Mouse (Mus musculus) gastrocnemius, postnatal 25 days (tissue): ENCODE results near the gene Cxcr4. TPM values are rescaled to one million over a fixed set of nuclear protein-coding genes. Genes with fewer than 3 reads are reported as not detected.

ENCODE experiments used
- DNase-seq: peaks from one replicate; pipeline ENCODE4 v3.0.0; 2022
- long read RNA-seq, 2 experiments: library from polyadenylated mRNA; stranded (forward); transcript quantifications; one replicate each; pipeline ENCODE4 v2.0.0; 2021
- total RNA-seq, 2 experiments: library from RNA; stranded (reverse); gene quantifications; 1 replicate in 1 of 2; 2 replicates in 1 of 2; pipeline ENCODE4 v1.2.3; 2021

Cxcr4 gene
- 1 to 10 TPM; 3.1 to 4.5 TPM for total RNA-seq
- long read RNA-seq, experiment 1: 0 reads
- long read RNA-seq, experiment 2: 0 reads

DNA sequence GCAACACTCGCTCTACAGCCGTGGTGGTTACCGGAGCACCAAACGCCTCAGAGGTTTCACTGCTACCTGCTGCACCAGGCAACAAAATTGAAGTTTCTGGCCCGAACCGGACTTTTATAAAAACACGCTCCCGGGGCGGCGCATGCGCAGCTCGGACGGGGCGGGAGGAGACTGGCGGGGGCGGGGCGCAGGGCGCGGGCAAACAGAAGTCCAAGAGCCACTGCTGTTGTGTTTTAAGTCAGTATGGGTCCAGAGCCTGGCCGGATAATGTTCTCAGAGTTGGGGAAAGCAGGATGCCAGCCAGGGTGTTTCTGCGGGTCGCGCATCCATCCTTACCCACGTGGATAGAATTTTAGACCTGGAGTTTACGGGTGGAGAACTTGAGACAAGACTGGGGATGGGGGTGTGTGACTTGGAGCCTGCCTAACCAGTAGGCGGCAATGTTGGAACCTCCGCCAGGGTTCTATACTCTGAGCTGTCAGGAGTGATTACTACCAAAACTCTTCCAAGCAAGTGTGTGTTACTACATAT lies at the start of gene Cxcr4:
Cxcr4 (minus strand) TSS at position 83 of the 531 bp plus-strand sequence.
- DNase-seq: peak; percentile 81

- no peak for DNase-seq
These were observed 47.6 kb upstream of the Cxcr4 start for GRCm38 (mm10) chr1:128639707-128640107.

DNA sequence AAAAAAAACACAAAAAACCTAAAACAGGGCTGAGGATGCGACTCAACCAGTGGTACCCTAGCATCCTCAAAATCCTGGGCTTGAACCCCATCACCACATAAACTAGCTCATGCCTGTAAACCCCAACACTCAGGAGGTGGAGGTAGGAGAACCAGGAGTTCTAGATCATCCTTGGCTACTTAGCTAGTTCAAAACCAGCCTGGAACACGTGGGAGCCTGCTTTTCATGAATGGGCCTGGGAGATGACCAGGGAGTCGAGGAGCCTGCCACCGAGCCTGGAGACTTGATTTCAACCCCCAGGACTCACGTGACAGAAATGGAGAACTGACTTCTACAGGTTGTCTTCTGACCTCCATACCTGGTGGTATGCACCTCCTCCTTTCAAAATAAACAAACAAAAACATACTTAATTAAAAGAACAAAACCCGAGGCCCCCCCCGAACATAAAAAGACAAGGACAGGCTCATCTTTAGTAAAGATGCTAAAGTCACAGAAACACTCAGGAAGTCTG lies 45.2 kb upstream of the Cxcr4 start:
- DNase-seq: no peak

DNA sequence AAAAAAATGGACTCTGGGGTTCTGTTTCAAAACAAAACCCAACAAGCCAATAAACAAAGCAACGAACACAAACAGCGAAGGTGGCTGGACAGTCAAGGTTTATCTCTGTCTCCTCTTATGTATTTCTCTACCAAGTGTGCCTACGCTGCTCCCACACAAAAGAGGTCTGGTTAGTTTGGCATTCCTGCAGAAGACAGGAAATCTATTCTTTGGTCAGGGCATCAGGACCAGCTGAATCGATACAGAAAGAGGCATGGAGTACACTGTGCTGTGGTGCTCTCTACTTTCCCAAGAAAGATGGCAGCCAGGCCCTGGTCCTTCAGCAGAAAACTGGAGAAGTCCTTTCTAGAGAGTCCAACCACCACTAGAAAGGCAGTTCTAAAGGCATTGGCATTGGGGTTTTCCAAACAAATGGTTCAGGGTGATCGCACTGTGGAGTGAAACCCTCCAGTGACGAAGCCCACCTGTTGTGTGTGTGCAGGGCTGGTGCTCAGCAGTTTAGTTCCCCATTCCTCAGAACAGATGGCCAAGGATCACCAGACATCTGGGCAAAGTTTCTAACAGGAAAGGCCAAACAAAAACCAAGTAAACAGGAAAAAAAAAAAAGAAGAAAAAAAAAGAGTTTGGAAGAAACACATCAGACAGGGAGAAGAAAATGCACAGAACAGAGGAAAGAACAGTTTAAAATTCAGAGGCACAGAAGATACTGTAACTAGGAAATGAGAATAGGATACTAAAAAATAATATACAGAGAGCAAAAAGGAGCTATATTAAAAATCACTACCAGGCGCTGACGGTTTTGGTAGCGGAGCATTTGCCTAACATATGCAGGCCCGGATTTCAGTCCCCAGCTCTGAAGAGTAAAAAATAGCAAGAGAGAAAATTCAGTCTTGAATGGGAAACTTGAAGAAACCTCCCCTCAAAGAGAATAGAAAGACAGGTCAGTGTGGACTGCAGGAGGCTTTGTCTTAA lies 44.5 kb upstream of the Cxcr4 start:
- no peak for DNase-seq

- no peak for DNase-seq
These were observed 41.8 kb upstream of the Cxcr4 start for GRCm38 (mm10) chr1:128633711-128634379.

- DNase-seq: no peak
These were observed 40.4 kb upstream of the Cxcr4 start for GRCm38 (mm10) chr1:128632522-128632921.

- DNase-seq: no peak
These were observed 34.1 kb upstream of the Cxcr4 start for GRCm38 (mm10) chr1:128626144-128626678.

DNA sequence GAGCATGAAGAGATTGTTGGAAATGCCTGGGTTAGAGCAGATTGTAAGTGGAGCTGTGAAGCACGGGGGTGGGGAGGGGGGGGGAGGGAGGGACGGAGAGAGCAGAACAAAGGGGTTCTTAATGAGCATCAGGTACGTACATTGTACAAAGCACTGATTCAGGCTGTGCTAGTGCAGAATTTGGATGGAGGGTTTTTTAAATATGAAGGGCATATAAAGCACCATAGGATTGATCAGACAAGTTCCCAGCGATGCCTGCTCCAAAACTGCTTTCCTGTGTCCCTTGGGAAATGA lies 31.4 kb upstream of the Cxcr4 start:
- DNase-seq: no peak

- no peak for DNase-seq
These were observed 30.9 kb upstream of the Cxcr4 start for GRCm38 (mm10) chr1:128622867-128623593.

DNA sequence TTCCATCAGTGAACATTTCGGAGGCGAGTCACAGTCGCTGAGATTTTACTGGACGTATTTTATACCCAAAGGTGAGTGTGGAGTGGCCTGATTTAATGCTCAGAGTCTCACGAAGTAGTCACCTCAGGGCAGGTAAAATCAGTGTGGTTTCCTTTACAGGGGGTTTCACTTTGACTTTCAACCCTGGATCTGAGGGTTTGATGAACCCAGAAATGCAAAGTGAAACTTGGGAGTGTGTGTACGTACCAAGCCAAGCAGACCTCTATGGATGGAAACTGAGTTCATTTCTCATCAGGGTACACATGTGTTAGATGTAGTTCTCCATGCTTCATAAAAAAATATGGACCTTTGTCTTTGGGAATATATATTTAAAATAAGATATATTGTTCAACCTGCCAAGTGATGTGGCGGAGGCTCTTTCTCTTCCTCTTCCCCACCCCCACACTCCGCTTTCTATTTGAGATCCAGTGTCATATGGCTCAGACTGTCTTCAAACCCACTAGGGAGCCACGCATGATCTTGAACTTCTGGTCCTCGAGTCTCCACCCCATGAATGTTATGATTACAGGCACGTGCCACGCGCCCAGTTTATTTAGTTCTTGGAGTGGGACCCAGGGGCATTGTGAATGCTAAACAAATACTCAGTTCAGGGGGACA lies 25.7 kb upstream of the Cxcr4 start:
- no peak for DNase-seq

- DNase-seq: no peak
These were observed 24.5 kb upstream of the Cxcr4 start for GRCm38 (mm10) chr1:128616586-128616985.

DNA sequence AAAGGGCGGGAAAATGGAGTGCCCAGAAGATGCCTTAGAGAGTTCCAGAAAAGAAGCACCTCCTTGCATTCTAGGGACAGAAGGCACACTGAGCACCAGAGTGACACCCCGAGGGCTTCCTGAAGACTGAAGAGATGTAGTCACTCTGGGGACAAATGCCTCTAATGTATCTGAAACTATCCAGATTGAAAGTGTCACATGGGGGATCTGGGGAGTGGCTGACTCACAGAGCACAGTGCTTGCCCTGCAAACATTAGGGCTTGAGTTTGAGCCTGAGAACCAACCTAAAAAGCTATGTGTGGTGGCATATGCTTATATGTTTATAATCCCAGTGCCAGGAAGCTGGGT lies 23.3 kb upstream of the Cxcr4 start:
- no peak for DNase-seq

DNA sequence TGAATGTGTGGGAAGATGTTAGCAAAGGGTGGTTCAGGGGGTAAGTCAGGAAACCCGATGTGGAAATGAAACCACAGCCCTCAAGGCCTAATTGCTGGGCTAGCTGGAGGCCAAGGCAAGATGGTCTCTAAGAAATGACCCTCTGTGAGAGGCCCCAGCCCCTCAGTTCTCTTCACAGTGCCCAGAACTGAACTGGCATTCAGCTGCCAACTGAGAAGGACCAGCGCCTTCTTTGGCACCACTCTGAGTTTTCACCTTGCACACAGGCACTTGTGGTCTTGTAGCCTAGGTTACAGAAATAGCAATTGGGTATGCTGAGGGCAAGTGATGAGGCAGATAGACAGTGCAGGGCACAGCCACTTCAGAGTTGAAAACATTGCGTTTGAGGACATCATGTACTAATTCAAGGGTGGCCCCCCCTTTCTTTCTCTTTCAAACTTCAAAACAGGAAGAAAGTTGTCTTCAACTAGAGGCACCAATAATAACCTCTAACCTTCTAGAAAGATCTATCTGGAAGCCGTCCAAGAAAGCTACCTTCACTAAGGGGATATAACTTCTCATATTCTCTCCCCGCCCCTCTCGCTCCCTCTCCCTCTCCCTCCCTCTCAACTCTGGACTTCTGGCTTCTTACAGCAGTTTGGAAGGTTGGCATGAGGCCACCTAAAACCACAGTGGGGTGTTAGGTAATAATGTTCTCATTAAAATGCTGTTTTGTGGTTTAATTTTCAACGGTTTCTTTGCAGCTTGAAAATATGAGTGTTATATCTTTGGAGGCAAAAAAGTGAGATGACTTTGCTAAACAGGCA lies 22.8 kb upstream of the Cxcr4 start:
- DNase-seq: no peak

DNA sequence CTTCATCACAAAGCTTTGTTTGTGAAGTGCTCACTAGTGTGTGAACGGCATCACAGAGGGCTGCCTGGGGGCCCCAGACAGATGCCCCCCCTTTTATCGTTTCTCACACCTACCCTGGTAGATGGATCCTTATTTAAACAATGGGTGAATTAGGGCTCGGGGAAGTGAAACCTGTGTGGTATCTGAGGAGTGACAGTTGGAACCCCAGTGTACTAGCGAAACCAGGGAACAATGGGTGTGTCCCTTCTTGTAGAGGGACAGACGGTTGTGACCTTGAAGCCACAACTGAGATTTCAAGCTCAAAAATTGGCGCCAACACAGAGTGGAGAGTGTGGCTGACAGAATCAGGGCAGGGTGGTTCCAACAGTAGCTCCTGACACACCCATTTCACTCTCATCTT lies 16.0 kb upstream of the Cxcr4 start:
- no peak for DNase-seq

DNA sequence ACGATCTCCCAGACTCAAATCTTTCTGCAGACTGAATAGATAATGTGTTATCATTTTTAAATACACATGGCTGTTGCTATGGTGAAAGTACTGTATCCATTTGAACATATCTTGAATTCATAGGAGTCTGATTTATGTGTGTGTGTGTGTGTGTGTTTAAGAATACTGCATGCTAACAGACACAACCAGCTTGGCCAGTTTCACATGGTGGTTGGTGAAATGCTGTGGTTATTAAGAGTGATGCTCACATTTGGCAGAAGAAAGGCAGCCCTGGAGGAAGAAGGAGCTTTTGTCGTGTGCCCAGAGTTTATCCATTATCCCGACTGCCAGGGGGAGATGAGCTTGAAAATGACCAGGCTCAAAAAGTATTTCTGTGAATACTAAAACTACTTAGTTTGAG lies 15.3 kb upstream of the Cxcr4 start:
- DNase-seq: no peak

GRCm38 (mm10) chr1:128605794-128606193 lies 13.7 kb upstream of the Cxcr4 start:
- DNase-seq: no peak

DNA sequence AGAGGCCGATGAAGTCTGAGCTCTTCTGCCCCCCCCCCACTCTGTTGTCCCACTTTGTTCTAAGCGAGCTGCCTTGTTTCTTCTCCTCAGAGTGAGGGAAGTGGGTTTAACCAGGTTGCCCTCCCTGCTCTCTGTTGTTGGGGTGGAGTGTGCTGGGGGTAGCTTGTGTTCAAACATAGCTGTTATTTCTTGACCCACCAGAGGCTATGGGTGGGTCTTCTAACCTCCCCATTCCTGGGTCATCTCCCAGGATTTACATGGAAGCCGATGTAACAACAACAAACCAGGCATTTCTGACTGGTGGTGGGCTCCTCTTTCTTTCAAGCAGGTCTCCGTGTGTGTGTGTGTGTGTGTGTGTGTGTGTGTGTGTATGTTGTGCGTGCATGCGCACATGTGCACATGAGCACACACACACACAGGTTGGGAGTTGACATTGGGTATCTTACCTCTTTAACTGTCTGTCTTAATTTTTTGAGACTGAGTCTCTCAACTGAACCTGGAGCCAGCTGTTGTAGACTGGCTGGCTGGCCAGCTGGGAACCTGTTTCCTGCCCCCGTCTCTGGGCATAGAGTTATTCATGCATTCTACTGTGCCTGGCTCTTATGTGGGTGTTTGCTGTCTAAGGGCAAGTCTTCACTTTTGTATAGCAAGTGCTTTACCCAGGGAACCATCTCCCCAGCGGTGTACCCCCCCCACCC lies 10.7 kb upstream of the Cxcr4 start:
- DNase-seq: no peak

GRCm38 (mm10) chr1:128602018-128602687 lies 10.1 kb upstream of the Cxcr4 start:
- DNase-seq: no peak

- no peak for DNase-seq
These were observed 9.2 kb upstream of the Cxcr4 start for GRCm38 (mm10) chr1:128601307-128601706.

DNA sequence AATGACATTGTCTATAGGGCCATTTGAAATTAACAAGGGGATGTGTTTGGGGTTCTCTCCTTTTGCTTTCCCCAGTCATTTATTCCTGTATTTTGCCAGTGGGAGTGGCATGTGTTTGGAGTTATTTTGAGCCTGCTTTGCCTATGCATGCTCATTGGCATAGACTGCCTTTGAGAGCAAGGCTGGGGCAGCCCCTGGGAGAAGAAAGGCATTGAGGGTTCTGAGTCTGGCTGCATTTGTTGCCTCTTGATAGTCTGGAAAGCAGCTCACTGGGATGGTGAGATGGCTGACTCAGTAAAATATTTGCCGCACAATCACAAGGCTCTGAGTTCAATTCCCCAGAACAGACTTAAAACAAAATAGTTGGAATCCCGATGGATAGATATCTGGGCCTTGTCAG lies 8.5 kb upstream of the Cxcr4 start:
- no peak for DNase-seq
